Mouse (Mus musculus): ENCODE results near the gene Actc1. TPM values are rescaled to one million over a fixed set of nuclear protein-coding genes. Genes with fewer than 3 reads are reported as not detected.

The Actc1 gene
- polyA plus RNA-seq, 1 experiment: not detected

DNA sequence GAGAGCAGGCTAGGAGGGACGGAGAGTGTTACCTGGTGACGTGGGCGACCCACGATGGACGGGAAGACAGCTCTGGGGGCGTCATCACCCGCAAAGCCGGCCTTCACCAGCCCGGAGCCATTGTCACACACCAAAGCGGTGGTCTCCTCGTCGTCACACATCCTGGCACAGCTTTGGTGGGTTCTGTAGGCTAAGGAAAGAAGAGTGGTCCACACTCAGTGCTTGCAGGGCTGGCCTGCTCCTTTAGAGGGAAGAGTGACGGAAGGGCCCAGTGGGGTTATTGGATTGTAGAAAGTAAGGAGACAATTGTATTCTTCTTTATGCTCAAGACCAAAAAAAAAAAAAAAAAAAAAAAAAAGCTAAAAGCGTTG is 1.5 kb downstream of the Actc1 start:
- Histone ChIP-seq H3K4me3 (replicated peaks) (no peak overlapping the region), H3K9me3 (no peaks in the 10 kb centered on the region), H3K36me3 (replicated peaks; ENCODE audit: low read length) (no peaks in the 10 kb centered on the region), H3K4me1 (no peaks in the 10 kb centered on the region), H3K27me3 (replicated peaks) (no peaks in the 10 kb centered on the region)
- no peak for TF ChIP-seq GATA1 (IDR thresholded peaks at IDR 0.05; ENCODE audit: borderline replicate concordance, low read length)
- no peak for TF ChIP-seq FLI1 (IDR thresholded peaks at IDR 0.05; ENCODE audit: low read length)

DNA sequence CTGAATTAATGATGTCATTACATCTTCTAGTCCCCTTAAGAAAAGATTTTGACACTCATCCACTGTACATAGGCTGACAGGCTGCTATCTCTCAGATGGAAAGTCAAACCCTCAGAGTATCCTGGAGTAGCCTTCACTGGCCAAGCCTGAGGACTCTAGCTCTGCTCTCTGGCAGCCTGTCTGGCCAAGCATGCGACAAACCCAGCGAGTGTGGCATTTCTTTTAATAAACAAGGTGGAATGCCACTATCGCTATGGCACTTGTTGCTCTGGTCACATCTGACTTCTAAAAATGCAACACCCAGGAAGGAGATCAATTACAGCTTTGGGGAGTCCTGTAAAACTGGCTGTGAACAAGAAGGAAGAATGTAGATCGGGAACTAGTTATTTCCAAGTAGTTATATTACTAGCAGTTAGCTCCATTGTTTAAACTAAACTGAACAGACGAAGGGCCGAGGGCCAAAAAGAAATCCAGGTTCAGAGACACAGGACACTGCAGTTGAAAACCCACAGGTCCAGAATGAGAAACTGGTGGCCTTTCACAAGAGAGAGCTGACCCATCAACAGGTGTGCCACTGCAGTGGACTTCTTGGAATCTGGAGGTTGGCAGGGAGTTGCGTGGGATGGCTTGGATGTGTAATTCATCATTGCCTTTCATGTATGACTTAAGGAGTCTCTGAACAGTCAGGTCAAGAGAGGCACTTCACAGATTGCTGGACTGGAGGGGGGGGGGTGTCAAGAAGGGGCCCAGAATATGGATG is 2.1 kb downstream of the Actc1 start:
- Histone ChIP-seq H3K4me3 (replicated peaks) (no peak overlapping the region), H3K9me3 (no peaks in the 10 kb centered on the region), H3K4me1 (no peaks in the 10 kb centered on the region), H3K27me3 (replicated peaks) (no peaks in the 10 kb centered on the region), H3K36me3 (replicated peaks; ENCODE audit: low read length) (no peaks in the 10 kb centered on the region)
- no peak for TF ChIP-seq FLI1 (IDR thresholded peaks at IDR 0.05; ENCODE audit: low read length)
- TF ChIP-seq GATA1 (IDR thresholded peaks at IDR 0.05; ENCODE audit: borderline replicate concordance, low read length): no peak

DNA sequence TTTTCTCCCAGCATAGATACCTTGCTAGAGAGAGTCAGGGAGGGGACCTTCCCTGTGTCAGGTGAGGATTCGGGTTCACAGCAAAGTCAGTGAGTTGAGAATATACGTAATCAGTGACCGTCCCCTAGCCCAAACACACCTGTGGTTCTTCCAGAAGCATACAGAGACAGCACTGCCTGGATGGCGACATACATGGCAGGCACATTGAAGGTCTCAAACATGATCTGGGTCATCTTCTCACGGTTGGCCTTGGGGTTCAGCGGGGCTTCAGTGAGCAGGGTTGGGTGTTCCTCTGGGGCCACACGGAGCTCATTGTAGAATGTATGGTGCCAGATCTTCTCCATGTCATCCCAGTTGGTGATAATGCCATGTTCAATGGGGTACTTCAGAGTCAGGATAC is 3.2 kb downstream of the Actc1 start:
- H3K4me3 ChIP-seq (replicated peaks): no peak overlapping the region
- H3K27me3 ChIP-seq (replicated peaks): no peaks in the 10 kb centered on the region
- H3K9me3 ChIP-seq: no peaks in the 10 kb centered on the region
- no peak for TF ChIP-seq GATA1 (IDR thresholded peaks at IDR 0.05; ENCODE audit: borderline replicate concordance, low read length)
- H3K4me1 ChIP-seq: no peaks in the 10 kb centered on the region
- H3K36me3 ChIP-seq (replicated peaks; ENCODE audit: low read length): no peaks in the 10 kb centered on the region

DNA sequence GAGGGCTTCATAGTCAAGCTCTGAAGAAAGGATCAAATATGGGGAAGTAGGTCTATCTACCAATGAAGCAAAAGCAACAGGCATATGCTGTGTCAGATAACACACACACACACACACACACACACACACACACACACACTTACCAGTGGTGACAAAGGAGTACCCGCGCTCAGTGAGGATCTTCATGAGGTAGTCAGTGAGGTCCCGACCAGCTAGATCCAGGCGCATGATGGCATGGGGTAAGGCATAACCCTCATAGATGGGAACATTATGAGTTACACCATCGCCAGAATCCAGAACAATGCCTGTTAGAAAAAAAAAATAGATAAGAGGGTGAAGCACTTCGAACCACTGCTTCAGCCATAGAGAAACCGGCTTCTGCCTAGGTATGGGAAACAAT is 4.0 kb downstream of the Actc1 start:
- no peak overlapping the region for H3K4me3 ChIP-seq (replicated peaks)
- TF ChIP-seq GATA1 (IDR thresholded peaks at IDR 0.05; ENCODE audit: borderline replicate concordance, low read length): no peak
- no peak for TF ChIP-seq FLI1 (IDR thresholded peaks at IDR 0.05; ENCODE audit: low read length)
- no peaks in the 10 kb centered on the region for H3K27me3 ChIP-seq (replicated peaks)
- no peaks in the 10 kb centered on the region for H3K36me3 ChIP-seq (replicated peaks; ENCODE audit: low read length)
- H3K9me3 ChIP-seq: no peaks in the 10 kb centered on the region
- H3K4me1 ChIP-seq: no peaks in the 10 kb centered on the region

DNA sequence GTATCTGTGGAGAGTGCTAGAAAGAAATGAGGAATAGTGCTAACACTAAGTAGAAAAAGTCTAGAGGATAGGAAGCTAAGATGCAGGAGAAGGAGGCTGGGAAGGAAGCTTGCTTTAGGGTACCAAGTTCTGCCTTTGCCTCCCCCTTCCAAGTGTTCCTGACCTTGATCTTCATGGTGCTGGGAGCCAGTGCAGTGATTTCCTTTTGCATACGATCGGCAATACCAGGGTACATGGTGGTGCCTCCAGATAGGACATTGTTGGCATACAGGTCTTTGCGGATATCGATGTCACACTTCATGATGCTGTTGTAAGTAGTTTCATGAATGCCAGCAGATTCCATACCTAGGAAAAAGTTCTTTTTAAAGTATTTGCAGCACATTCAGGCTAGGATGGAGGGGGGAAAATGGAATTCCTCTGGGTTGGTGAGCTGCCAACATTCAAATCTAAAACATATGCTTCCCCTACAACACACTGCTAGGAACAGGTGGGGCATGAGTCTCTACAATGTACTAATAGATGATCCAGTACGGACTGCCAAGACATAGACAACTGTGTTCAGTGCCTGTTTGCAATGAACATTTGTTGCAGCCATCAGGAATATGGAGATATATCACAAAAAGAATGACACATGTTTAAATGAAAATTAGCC is 5.3 kb downstream of the Actc1 start:
- Histone ChIP-seq H3K36me3 (replicated peaks; ENCODE audit: low read length) (no peaks in the 10 kb centered on the region), H3K27me3 (replicated peaks) (no peaks in the 10 kb centered on the region), H3K9me3 (no peaks in the 10 kb centered on the region), H3K4me1 (no peaks in the 10 kb centered on the region), H3K4me3 (replicated peaks) (no peak overlapping the region)
- TF ChIP-seq GATA1 (IDR thresholded peaks at IDR 0.05; ENCODE audit: borderline replicate concordance, low read length): no peak
- no peak for TF ChIP-seq FLI1 (IDR thresholded peaks at IDR 0.05; ENCODE audit: low read length)

DNA sequence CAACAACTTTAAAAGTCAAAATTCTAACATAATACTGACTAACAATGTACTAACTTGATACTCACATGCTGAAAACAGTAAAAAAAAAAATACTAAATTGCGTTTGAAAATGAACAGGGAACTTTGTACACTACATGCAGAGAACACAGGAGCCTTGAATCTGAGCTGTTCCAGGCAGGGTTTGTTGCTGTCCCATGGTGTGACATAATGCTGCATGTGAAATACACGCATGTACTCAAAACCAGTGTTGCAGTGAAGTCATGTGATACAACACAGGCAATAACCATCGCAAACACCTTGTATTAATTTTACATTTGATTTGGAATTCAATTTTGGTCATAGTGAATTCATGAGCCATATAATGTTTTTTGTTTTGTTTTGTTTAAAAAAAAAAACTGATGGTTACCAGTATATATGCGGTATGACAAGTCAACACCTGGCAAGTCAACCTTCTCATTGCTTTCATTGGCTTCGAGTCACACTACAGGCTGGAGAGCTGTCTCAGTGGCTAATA is 7.1 kb downstream of the Actc1 start:
- H3K4me1 ChIP-seq: no peaks in the 10 kb centered on the region
- H3K27me3 ChIP-seq (replicated peaks): no peaks in the 10 kb centered on the region
- H3K4me3 ChIP-seq (replicated peaks): no peak overlapping the region
- H3K36me3 ChIP-seq (replicated peaks; ENCODE audit: low read length): no peaks in the 10 kb centered on the region
- TF ChIP-seq FLI1 (IDR thresholded peaks at IDR 0.05; ENCODE audit: low read length) (no peak), GATA1 (IDR thresholded peaks at IDR 0.05; ENCODE audit: borderline replicate concordance, low read length) (no peak)
- no peaks in the 10 kb centered on the region for H3K9me3 ChIP-seq

DNA sequence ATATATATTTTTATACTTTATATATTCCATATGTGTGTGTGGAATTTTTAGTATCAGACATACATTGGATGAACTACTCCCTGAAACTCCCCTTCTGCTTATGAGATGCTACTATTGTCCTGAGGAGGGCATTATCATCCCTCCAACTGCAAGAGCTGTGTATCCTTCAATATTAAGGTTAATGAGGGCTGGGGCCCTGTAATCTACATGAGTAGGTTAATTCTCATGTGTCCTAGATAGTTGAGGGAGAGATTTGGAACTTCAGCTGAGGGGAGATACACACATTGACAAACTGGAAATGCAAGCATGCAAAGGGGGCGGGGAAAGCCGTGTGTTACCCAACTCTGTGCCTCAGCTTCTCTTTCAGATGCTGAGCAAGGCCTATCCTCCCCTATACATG is 15.4 kb downstream of the Actc1 start:
- Histone ChIP-seq H3K36me3 (replicated peaks; ENCODE audit: low read length) (no peaks in the 10 kb centered on the region), H3K9me3 (no peaks in the 10 kb centered on the region), H3K4me1 (no peaks in the 10 kb centered on the region), H3K4me3 (replicated peaks) (no peak overlapping the region), H3K27me3 (replicated peaks) (no peaks in the 10 kb centered on the region)
- TF ChIP-seq FLI1 (IDR thresholded peaks at IDR 0.05; ENCODE audit: low read length) (no peak), GATA1 (IDR thresholded peaks at IDR 0.05; ENCODE audit: borderline replicate concordance, low read length) (no peak)

DNA sequence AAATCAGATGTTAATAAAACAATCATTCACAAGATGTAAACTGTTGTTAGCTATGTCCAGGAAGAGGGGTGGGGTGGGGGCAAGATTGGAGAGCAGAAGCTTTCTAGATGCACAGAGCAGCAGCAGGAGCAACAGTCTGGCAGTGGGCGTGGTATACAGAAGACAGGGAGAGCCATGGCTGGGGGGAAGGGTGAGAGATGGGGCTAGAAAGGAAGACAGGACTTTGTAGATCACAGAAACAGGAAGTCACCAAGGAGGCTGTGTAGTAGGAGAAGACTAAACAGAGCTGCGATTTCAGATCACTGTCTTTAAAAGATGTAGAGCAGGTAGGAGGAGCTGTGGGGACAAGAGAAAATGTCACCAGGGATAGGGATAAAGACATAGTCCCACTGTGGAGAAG is 21.1 kb downstream of the Actc1 start:
- no peak for TF ChIP-seq GATA1 (IDR thresholded peaks at IDR 0.05; ENCODE audit: borderline replicate concordance, low read length)
- no peaks in the 10 kb centered on the region for H3K4me1 ChIP-seq
- H3K36me3 ChIP-seq (replicated peaks; ENCODE audit: low read length): no peaks in the 10 kb centered on the region
- H3K9me3 ChIP-seq: no peaks in the 10 kb centered on the region
- H3K4me3 ChIP-seq (replicated peaks): no peak overlapping the region
- no peaks in the 10 kb centered on the region for H3K27me3 ChIP-seq (replicated peaks)

DNA sequence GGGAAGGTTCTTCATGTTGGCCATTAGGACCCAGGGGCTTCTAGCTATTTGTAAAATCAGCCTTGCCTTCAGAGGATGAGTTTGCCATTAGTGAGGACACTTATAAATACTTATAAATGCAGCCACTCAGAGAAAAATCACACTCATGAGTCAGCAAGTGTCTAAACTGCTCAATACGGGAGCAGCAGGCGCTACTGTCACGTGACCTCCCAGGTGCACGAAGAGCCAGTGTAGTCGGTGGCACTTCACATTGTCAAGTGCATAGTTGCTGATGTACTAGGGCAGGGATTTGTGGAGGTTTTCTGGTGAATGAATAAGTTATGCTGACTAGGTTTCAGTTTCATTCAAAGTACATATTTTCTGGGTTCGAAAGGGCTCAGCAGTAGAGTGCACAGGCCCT is 30.0 kb downstream of the Actc1 start:
- Histone ChIP-seq H3K27me3 (replicated peaks) (no peaks in the 10 kb centered on the region), H3K36me3 (replicated peaks; ENCODE audit: low read length) (no peaks in the 10 kb centered on the region), H3K4me3 (replicated peaks) (no peak overlapping the region), H3K9me3 (peaks cover 4% of the 10 kb centered on the region; the same call in 1 of the 2 replicates), H3K4me1 (no peaks in the 10 kb centered on the region)
- no peak for TF ChIP-seq GATA1 (IDR thresholded peaks at IDR 0.05; ENCODE audit: borderline replicate concordance, low read length)
- no peak for TF ChIP-seq FLI1 (IDR thresholded peaks at IDR 0.05; ENCODE audit: low read length)

DNA sequence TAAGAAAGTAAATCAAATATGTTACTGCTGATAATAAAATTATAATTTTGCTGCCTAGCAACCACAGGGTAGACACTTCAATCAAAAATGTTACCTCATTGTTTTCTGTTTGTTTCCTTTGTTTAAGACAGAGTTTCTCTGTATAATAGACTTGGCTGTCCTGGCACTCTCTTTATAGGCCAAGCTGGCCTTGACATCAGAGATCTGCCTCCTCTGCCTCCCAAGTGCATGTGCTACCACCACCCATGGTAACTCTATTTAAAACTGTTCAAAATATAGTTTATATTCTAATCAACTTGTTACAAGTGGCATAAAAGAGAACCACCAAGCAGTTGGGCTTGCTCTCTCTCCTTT is 33.2 kb downstream of the Actc1 start:
- no peak for TF ChIP-seq GATA1 (IDR thresholded peaks at IDR 0.05; ENCODE audit: borderline replicate concordance, low read length)
- no peak for TF ChIP-seq FLI1 (IDR thresholded peaks at IDR 0.05; ENCODE audit: low read length)

More for the DNA sequence above, 33.2 kb downstream of the Actc1 start:
- H3K4me3 ChIP-seq (replicated peaks): no peak overlapping the region
- peaks cover 8% of the 10 kb centered on the region for H3K27me3 ChIP-seq (replicated peaks)
- H3K9me3 ChIP-seq: peaks cover 4% of the 10 kb centered on the region; the same call in 1 of the 2 replicates
- no peaks in the 10 kb centered on the region for H3K4me1 ChIP-seq
- H3K36me3 ChIP-seq (replicated peaks; ENCODE audit: low read length): no peaks in the 10 kb centered on the region

Data from megakaryocyte, embryonic 14.5 days (primary cell).